Mouse (Mus musculus): ENCODE data around the gene Psmc5. TPM values are rescaled to one million over a fixed set of nuclear protein-coding genes. Genes with fewer than 3 reads are reported as not detected.
"Not testable (repeated sequence)": the region's sequence is repeated elsewhere in the genome, so short reads cannot be mapped to it uniquely, and the experiment has no call there.

The Psmc5 gene
- polyA plus RNA-seq (2015; fragmentation: Nextera tagmentation; extraction: Ambion mirVana): 247 and 259 TPM in 2 replicates

GRCm38 (mm10) chr11:106255685-106256451 lies at the start of gene Psmc5, which contains the start of gene Ftsj3:
Psmc5 (plus strand) TSS chr11:106256154.
Ftsj3 (minus strand) TSS chr11:106256079.
- Histone ChIP-seq H3K36me3 (peaks cover 28% of the 10 kb centered on the region), H3K27ac (peak within 1 kb of the TSS; percentile 79), H3K9ac (peak within 1 kb of the TSS; percentile 85), H3K4me2 (replicated peaks) (peak within 1 kb of the TSS; percentile 82), H3K4me3 (replicated peaks) (peak within 1 kb of the TSS; percentile 88), H3K4me1 (replicated peaks) (peaks cover 20% of the 10 kb centered on the region), H3K27me3 (replicated peaks) (no peaks in the 10 kb centered on the region), H3K9me3 (no peaks in the 10 kb centered on the region)
- ATAC-seq: peak; percentile 99
- under 1% methylated on average over 42 of the region's 42 CpGs for WGBS

GRCm38 (mm10) chr11:106212771-106213170 lies 43.2 kb upstream of the Psmc5 start:
- ATAC-seq: no peak
- Histone ChIP-seq H3K4me3 (replicated peaks) (no peak overlapping the region), H3K4me1 (replicated peaks) (peaks cover 8% of the 10 kb centered on the region), H3K4me2 (replicated peaks) (no peak overlapping the region), H3K9ac (no peak overlapping the region), H3K27ac (no peak overlapping the region), H3K9me3 (no peaks in the 10 kb centered on the region), H3K27me3 (replicated peaks) (no peaks in the 10 kb centered on the region), H3K36me3 (peaks cover 30% of the 10 kb centered on the region)
- 77% methylated on average over 8 of the region's 8 CpGs for WGBS

GRCm38 (mm10) chr11:106214856-106215255 lies 41.1 kb upstream of the Psmc5 start:
- no peak for ATAC-seq
- Histone ChIP-seq H3K4me3 (replicated peaks) (peak overlapping the region; percentile 86), H3K27ac (no peak overlapping the region), H3K4me2 (replicated peaks) (peak overlapping the region; percentile 63), H3K4me1 (replicated peaks) (peaks cover 16% of the 10 kb centered on the region), H3K27me3 (replicated peaks) (no peaks in the 10 kb centered on the region), H3K9me3 (no peaks in the 10 kb centered on the region), H3K9ac (0 out of 2 replicates have a peak overlapping the region, but pooled peaks have one; percentile 4), H3K36me3 (peaks cover 14% of the 10 kb centered on the region)
- 80% methylated on average over 5 of the region's 5 CpGs for WGBS

- H3K9me3 ChIP-seq: no peaks in the 10 kb centered on the region
- peaks cover 16% of the 10 kb centered on the region for H3K4me1 ChIP-seq (replicated peaks)
- WGBS: 24% methylated on average over 7 of the region's 7 CpGs
- no peaks in the 10 kb centered on the region for H3K27me3 ChIP-seq (replicated peaks)
- peak overlapping the region; percentile 63 for H3K4me2 ChIP-seq (replicated peaks)
- H3K4me3 ChIP-seq (replicated peaks): peak overlapping the region; percentile 86
- H3K27ac ChIP-seq: peak overlapping the region; percentile 91; the same call in 1 of the 2 replicates
- peaks cover 10% of the 10 kb centered on the region for H3K36me3 ChIP-seq
- ATAC-seq: no peak
- H3K9ac ChIP-seq: peak overlapping the region; percentile 88
Measured at GRCm38 (mm10) chr11:106215450-106215859, 40.5 kb upstream of the Psmc5 start.

GRCm38 (mm10) chr11:106215927-106216729 lies 39.8 kb upstream of the Psmc5 start, which contains the start of gene Ccdc47:
Ccdc47 (minus strand) TSS chr11:106216344.
- peak; percentile 98 for ATAC-seq
- Histone ChIP-seq H3K36me3 (peaks cover 7% of the 10 kb centered on the region), H3K9ac (peak within 1 kb of the TSS; percentile 97), H3K4me3 (replicated peaks) (peak within 1 kb of the TSS; percentile 86), H3K27ac (peak within 1 kb of the TSS; percentile 91), H3K4me2 (replicated peaks) (peak within 1 kb of the TSS; percentile 63), H3K27me3 (replicated peaks) (no peaks in the 10 kb centered on the region), H3K4me1 (replicated peaks) (peaks cover 16% of the 10 kb centered on the region), H3K9me3 (no peaks in the 10 kb centered on the region)
- WGBS: under 1% methylated on average over 46 of the region's 46 CpGs

GRCm38 (mm10) chr11:106216730-106217490 lies 39.0 kb upstream of the Psmc5 start, which contains the start of gene Ddx42:
Ddx42 (plus strand) TSS chr11:106216926.
- Histone ChIP-seq H3K4me3 (replicated peaks) (peak within 1 kb of the TSS; percentile 86), H3K9ac (peak within 1 kb of the TSS; percentile 97), H3K4me1 (replicated peaks) (peaks cover 16% of the 10 kb centered on the region), H3K27me3 (replicated peaks) (no peaks in the 10 kb centered on the region), H3K4me2 (replicated peaks) (peak within 1 kb of the TSS; percentile 63), H3K36me3 (peaks cover under 1% of the 10 kb centered on the region), H3K9me3 (no peaks in the 10 kb centered on the region), H3K27ac (peak within 1 kb of the TSS; percentile 91)
- under 1% methylated on average over 70 of the region's 70 CpGs for WGBS
- ATAC-seq: peak; percentile 93

- Histone ChIP-seq H3K9me3 (no peaks in the 10 kb centered on the region), H3K27me3 (replicated peaks) (no peaks in the 10 kb centered on the region), H3K4me2 (replicated peaks) (no peak overlapping the region), H3K4me1 (replicated peaks) (peaks cover 7% of the 10 kb centered on the region; the same call in 1 of the 2 replicates), H3K4me3 (replicated peaks) (no peak overlapping the region), H3K9ac (no peak overlapping the region), H3K27ac (no peak overlapping the region), H3K36me3 (peaks cover 5% of the 10 kb centered on the region; the same call in 1 of the 2 replicates)
- WGBS: 80% methylated on average over 3 of the region's 3 CpGs
- ATAC-seq: no peak
Measured at GRCm38 (mm10) chr11:106220603-106221002, 35.4 kb upstream of the Psmc5 start.

- peaks cover 15% of the 10 kb centered on the region for H3K36me3 ChIP-seq
- not testable (repeated sequence) for H3K9ac ChIP-seq; H3K9me3 ChIP-seq; H3K4me1 ChIP-seq (replicated peaks); H3K27me3 ChIP-seq (replicated peaks); H3K4me3 ChIP-seq (replicated peaks); ATAC-seq; H3K27ac ChIP-seq; H3K4me2 ChIP-seq (replicated peaks)
- 75% methylated on average over 8 of the region's 8 CpGs for WGBS
Measured at GRCm38 (mm10) chr11:106233978-106234377, 22.0 kb upstream of the Psmc5 start.

GRCm38 (mm10) chr11:106246834-106247233 lies 9.1 kb upstream of the Psmc5 start:
- Histone ChIP-seq H3K27me3 (replicated peaks) (no peaks in the 10 kb centered on the region), H3K4me2 (replicated peaks) (no peak overlapping the region), H3K36me3 (peaks cover 76% of the 10 kb centered on the region), H3K9me3 (no peaks in the 10 kb centered on the region), H3K27ac (no peak overlapping the region), H3K4me3 (replicated peaks) (no peak overlapping the region), H3K9ac (no peak overlapping the region), H3K4me1 (replicated peaks) (no peaks in the 10 kb centered on the region)
- ATAC-seq: no peak
- WGBS: 93% methylated on average over 1 of the region's 1 CpGs

GRCm38 (mm10) chr11:106249326-106249725 lies 6.6 kb upstream of the Psmc5 start:
- 81% methylated on average over 7 of the region's 7 CpGs for WGBS
- H3K27ac ChIP-seq: no peak overlapping the region
- no peak overlapping the region for H3K4me3 ChIP-seq (replicated peaks)
- ATAC-seq: no peak
- no peaks in the 10 kb centered on the region for H3K4me1 ChIP-seq (replicated peaks)
- no peak overlapping the region for H3K9ac ChIP-seq
- no peak overlapping the region for H3K4me2 ChIP-seq (replicated peaks)
- H3K27me3 ChIP-seq (replicated peaks): no peaks in the 10 kb centered on the region
- peaks cover 73% of the 10 kb centered on the region for H3K36me3 ChIP-seq
- no peaks in the 10 kb centered on the region for H3K9me3 ChIP-seq

- H3K4me2 ChIP-seq (replicated peaks): peak overlapping the region; percentile 82
- H3K27ac ChIP-seq: no peak overlapping the region
- no peaks in the 10 kb centered on the region for H3K27me3 ChIP-seq (replicated peaks)
- peak overlapping the region; percentile 88 for H3K4me3 ChIP-seq (replicated peaks)
- no peaks in the 10 kb centered on the region for H3K9me3 ChIP-seq
- peaks cover 39% of the 10 kb centered on the region for H3K36me3 ChIP-seq
- peak overlapping the region; percentile 66 for H3K9ac ChIP-seq
- H3K4me1 ChIP-seq (replicated peaks): peaks cover 20% of the 10 kb centered on the region
- ATAC-seq: no peak
- 15% methylated on average over 2 of the region's 2 CpGs for WGBS
Measured at GRCm38 (mm10) chr11:106254767-106255166, 1.2 kb upstream of the Psmc5 start.
